Mouse (Mus musculus) heart, postnatal 0 days (tissue): ENCODE results near the gene Cpsf6. TPM values are rescaled to one million over a fixed set of nuclear protein-coding genes. Genes with fewer than 3 reads are reported as not detected.
A peak's percentile ranks its signal among the peaks of the same experiment; 100 is the strongest.
"Not testable (repeated sequence)": the region's sequence is repeated elsewhere in the genome, so short reads cannot be mapped to it uniquely, and the experiment has no call there.

Experiments used
- ATAC-seq: fragments of 200-750 bp; cut with Nextera tagmentation; 2 replicates; pipeline ENCODE4 v1.8.0; 2017; ENCODE audit warnings: low read depth, moderate number of reproducible peaks, moderate library complexity; ENCODE audit not compliant: insufficient read depth
- DNase-seq: peaks from one replicate; pipeline ENCODE4 v3.0.0-alpha.2; 2016; ENCODE audit warnings: low spot score
- H3K27ac ChIP-seq: fragments of 300-500 bp; sonication (generic); 2 replicates; pipeline ENCODE4 v1.5.1; 2014; ENCODE audit warnings: low read depth, mild to moderate bottlenecking
- H3K27me3 ChIP-seq: fragments of 300-500 bp; sonication (generic); 2 replicates; pipeline ENCODE4 v1.6.1; 2014; ENCODE audit warnings: low read length, mixed read lengths; ENCODE audit not compliant: control insufficient read depth, insufficient read depth
- H3K36me3 ChIP-seq: fragments of 300-500 bp; sonication (generic); replicated peaks from 2 replicates; pipeline ENCODE4 v1.6.1; 2014; ENCODE audit warnings: low read length, mixed read lengths; ENCODE audit not compliant: control insufficient read depth, insufficient read depth
- H3K4me1 ChIP-seq: fragments of 300-500 bp; sonication (generic); 2 replicates; pipeline ENCODE4 v1.6.1; 2014; ENCODE audit warnings: antibody characterized with exemption; ENCODE audit not compliant: control insufficient read depth, insufficient read depth
- H3K4me2 ChIP-seq: fragments of 300-500 bp; sonication (generic); 2 replicates; pipeline ENCODE4 v1.6.1; 2014; ENCODE audit warnings: low read depth, mild to moderate bottlenecking, low read length, moderate library complexity
- H3K4me3 ChIP-seq: fragments of 300-500 bp; sonication (generic); 2 replicates; pipeline ENCODE4 v1.5.1; 2014; ENCODE audit warnings: low read depth, low read length
- H3K9ac ChIP-seq: fragments of 300-500 bp; sonication (generic); replicated peaks from 2 replicates; pipeline ENCODE4 v1.6.1; 2014; ENCODE audit warnings: low read depth, low read length, mixed read lengths
- H3K9me3 ChIP-seq: fragments of 300-500 bp; sonication (generic); replicated peaks from 2 replicates; pipeline ENCODE4 v1.6.1; 2016; ENCODE audit warnings: low read length; ENCODE audit not compliant: control insufficient read depth
- CTCF ChIP-seq: IDR thresholded peaks from 2 replicates; pipeline ENCODE4 v1.5.1; 2016; ENCODE audit warnings: antibody characterized with exemption, control low read depth, low read depth
- EP300 ChIP-seq: IDR thresholded peaks from 2 replicates; pipeline ENCODE4 v1.6.1; 2016; ENCODE audit warnings: antibody characterized with exemption, low read depth
- WGBS: fragments of 180-500 bp; shearing (Covaris S2); extraction: QIAGEN DNeasy Blood & Tissue Kit; methylation state at CpG from one replicate; pipeline ENCODE4 v1.1.7; 2014; 5-methylcytosine and 5-hydroxymethylcytosine counted together
- polyA plus RNA-seq: library from polyadenylated mRNA; unstranded; fragments of >200 nt; fragmentation: Nextera tagmentation; extraction: Ambion mirVana; gene quantifications from 2 replicates; pipeline ENCODE4 v1.2.1, GENCODE M21; 2015
- total RNA-seq: library from RNA; depleted of rRNA; stranded (reverse); fragments of >200 nt; gene quantifications from 2 replicates; pipeline ENCODE4 v1.2.3, GENCODE M21; 2014; ENCODE audit warnings: low replicate concordance

Gene Cpsf6
- total and polyA plus RNA-seq, 2 experiments from 2014 or later: 55.7 to 57.8 TPM

DNA sequence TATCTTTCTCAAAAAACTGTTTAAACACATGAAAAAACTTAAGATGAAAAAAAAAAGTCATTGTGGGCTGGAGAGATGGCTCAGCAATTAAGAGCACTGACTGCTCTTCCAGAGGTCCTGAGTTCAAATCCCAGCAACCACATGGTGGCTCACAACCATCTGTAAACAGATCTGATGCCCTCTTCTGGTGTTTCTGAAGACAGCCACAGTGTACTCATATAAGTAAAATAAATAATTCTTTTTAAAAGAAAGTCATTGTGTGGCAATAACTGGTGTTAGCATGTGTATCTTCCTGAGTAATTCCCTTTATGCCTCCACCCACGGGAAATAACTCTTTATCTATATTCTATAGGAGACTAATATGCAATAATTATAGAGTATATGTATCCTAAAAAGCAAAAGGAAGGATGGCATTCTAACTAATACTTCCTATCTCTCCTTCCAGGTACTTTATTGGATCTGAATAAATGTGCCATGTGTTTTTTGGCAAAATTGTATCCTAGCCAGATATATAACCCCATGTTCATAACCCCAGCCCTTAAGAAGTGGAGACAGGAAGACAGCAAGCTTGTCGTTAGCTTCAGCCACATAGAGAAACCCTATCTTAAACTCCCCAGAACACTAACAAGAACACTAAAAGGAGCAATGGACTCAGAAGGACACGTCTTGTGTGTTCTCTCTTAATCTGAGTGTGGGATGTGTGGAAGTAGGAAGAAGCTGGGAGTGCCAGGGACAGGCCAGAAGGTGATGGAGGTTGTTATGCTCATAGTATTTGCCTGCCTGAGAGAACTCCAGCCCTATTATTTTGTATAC is 15.1 kb upstream of the Cpsf6 start:
- Histone ChIP-seq H3K27ac (no peak overlapping the region), H3K4me1 (no peaks in the 10 kb centered on the region), H3K4me2 (no peak overlapping the region), H3K9me3 (no peaks in the 10 kb centered on the region), H3K27me3 (no peaks in the 10 kb centered on the region), H3K9ac (no peak overlapping the region), H3K36me3 (no peaks in the 10 kb centered on the region), H3K4me3 (no peak overlapping the region)
- TF ChIP-seq CTCF (no peak), EP300 (no peak)
- 72% methylated on average over 3 of the region's 3 CpGs for WGBS
- no peak for DNase-seq
- no peak for ATAC-seq

DNA sequence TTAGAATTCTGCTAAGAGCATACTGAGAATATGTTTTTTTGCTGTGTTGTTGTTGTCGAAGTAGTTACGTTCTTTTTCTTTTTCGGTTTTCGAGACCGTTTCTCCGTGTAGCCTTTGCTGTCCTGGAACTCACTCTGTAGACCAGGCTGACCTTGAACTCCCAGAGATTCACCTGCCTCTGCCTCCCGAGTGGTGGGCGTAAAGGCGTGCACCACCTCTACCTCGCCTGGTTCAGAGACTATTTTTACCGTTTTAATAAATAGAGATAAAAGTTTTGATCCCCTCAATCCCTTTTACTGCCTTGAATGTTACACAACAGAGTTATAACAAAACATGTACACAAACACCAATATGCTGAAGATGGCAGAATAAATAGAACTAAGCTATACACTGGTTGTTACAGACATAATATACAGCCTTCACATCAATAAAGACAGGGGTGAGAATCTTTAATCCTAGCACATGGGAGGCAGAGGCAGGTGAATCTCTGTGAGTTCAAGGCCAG is 14.1 kb upstream of the Cpsf6 start:
- no peak for DNase-seq
- peak overlapping the region; percentile 77 for H3K4me2 ChIP-seq
- WGBS: 45% methylated on average over 11 of the region's 11 CpGs
- no peaks in the 10 kb centered on the region for H3K9me3 ChIP-seq
- H3K4me1 ChIP-seq: no peaks in the 10 kb centered on the region
- peak overlapping the region; percentile 56; the same call in 1 of the 2 replicates for H3K27ac ChIP-seq
- peak overlapping the region; percentile 49 for H3K4me3 ChIP-seq
- ATAC-seq: no peak
- no peaks in the 10 kb centered on the region for H3K27me3 ChIP-seq
- TF ChIP-seq CTCF (no peak), EP300 (no peak)
- no peaks in the 10 kb centered on the region for H3K36me3 ChIP-seq
- H3K9ac ChIP-seq: peak overlapping the region; percentile 51

DNA sequence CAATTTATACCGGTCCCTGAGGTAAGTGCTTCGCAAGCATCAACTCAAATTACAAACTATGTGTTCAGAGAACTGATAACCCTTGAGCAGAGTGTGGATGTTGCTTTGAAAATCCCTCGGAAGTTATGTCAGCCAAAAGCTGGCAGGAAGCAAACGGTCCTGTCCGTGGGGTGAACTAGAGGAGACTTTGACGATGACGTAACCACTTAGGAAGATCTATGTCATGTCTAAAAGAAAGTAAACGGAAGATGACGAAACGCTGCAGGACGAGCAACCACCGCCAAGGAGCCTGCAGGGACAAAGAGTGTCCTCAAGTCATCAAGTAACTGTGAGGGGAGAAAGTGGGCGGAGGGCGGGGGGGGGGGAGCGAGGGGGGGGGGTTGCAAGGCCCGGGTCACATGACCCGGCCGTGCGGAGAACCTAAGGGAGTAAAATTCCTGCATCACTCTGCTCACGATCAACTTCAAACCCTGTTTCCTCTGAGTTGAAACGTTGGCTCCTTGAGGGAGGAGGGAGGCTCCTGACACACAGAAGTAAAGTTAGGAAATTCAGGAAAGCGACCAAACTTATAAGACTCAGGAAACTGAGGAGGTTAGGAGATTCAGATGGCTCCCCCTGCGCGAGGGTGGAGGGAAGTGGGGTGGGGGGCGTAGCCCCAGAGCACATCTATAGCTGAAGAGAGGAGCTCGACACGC is 13.5 kb upstream of the Cpsf6 start:
- peak overlapping the region; percentile 51 for H3K9ac ChIP-seq
- H3K9me3 ChIP-seq: no peaks in the 10 kb centered on the region
- peak; percentile 87 for DNase-seq
- H3K4me1 ChIP-seq: no peaks in the 10 kb centered on the region
- peak; percentile 75 for ATAC-seq
- H3K4me2 ChIP-seq: peak overlapping the region; percentile 77
- TF ChIP-seq CTCF (no peak), EP300 (no peak)
- peak overlapping the region; percentile 56; the same call in 1 of the 2 replicates for H3K27ac ChIP-seq
- 2% methylated on average over 24 of the region's 27 CpGs for WGBS
- peak overlapping the region; percentile 49 for H3K4me3 ChIP-seq
- H3K27me3 ChIP-seq: no peaks in the 10 kb centered on the region
- H3K36me3 ChIP-seq: no peaks in the 10 kb centered on the region

DNA sequence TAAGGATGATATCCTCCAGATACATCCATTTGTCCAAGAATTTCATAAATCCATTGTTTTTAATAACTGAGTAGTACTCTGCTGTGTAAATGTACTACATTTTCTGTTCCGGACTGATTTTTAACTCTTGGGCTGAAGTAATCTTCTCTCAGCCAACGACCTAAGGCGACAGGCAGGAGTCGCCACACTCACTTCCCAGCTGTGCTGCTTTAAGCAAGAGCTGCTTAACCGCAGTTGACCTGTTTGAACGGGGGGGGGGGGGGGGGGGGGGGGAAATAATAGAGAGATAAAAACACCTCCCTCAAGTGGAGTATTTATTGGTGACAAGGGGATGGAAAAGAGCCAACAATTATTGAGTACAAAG is 13.0 kb upstream of the Cpsf6 start:
- ATAC-seq (0 out of 2 replicates have a peak, but pooled peaks have one; percentile 14), DNase-seq (no peak)
- TF ChIP-seq CTCF: no peak
- no peaks in the 10 kb centered on the region for H3K9me3 ChIP-seq
- H3K4me3 ChIP-seq: peak overlapping the region; percentile 49
- H3K9ac ChIP-seq: no peak overlapping the region; the same call in 1 of the 2 replicates
- H3K27me3 ChIP-seq: no peaks in the 10 kb centered on the region
- peak overlapping the region; percentile 77 for H3K4me2 ChIP-seq
- WGBS: 5% methylated on average over 6 of the region's 6 CpGs
- no peaks in the 10 kb centered on the region for H3K36me3 ChIP-seq
- no peaks in the 10 kb centered on the region for H3K4me1 ChIP-seq
- H3K27ac ChIP-seq: peak overlapping the region; percentile 51; the same call in 1 of the 2 replicates

DNA sequence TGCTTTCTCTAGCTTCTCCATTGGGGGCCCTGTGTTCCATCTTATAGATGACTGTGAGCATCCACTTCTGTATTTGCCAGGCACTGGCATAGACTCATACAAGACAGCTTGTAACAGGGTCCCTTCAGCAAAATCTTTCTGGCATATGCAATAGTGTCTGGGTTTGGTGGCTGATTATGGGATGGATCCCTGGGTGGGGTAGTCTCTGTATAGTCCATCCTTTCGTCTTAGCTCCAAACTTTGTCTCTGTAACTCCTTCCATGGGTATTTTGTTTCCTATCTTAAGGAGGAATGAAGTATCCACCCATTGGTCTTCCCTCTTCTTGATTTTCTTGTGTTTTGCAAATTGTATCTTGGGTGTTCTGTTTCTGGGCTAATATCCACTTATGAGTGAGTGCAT is 12.6 kb upstream of the Cpsf6 start:
- H3K36me3 ChIP-seq, ATAC-seq, DNase-seq, H3K9me3 ChIP-seq, H3K4me2 ChIP-seq, H3K27me3 ChIP-seq, H3K4me1 ChIP-seq, H3K4me3 ChIP-seq, H3K27ac ChIP-seq, H3K9ac ChIP-seq: not testable (repeated sequence)
- WGBS: 91% methylated on average over 1 of the region's 1 CpGs
